Mouse (Mus musculus) heart, postnatal 0 days (tissue): ENCODE results near the gene Jpt1. TPM values are rescaled to one million over a fixed set of nuclear protein-coding genes. Genes with fewer than 3 reads are reported as not detected.
A peak's percentile ranks its signal among the peaks of the same experiment; 100 is the strongest.
"Not testable (repeated sequence)": the region's sequence is repeated elsewhere in the genome, so short reads cannot be mapped to it uniquely, and the experiment has no call there.

Experiments used
- ATAC-seq: fragments of 200-750 bp; cut with Nextera tagmentation; 2 replicates; pipeline ENCODE4 v1.8.0; 2017; ENCODE audit warnings: low read depth, moderate number of reproducible peaks, moderate library complexity; ENCODE audit not compliant: insufficient read depth
- DNase-seq: peaks from one replicate; pipeline ENCODE4 v3.0.0-alpha.2; 2016; ENCODE audit warnings: low spot score
- H3K27ac ChIP-seq: fragments of 300-500 bp; sonication (generic); 2 replicates; pipeline ENCODE4 v1.5.1; 2014; ENCODE audit warnings: low read depth, mild to moderate bottlenecking
- H3K27me3 ChIP-seq: fragments of 300-500 bp; sonication (generic); 2 replicates; pipeline ENCODE4 v1.6.1; 2014; ENCODE audit warnings: low read length, mixed read lengths; ENCODE audit not compliant: control insufficient read depth, insufficient read depth
- H3K36me3 ChIP-seq: fragments of 300-500 bp; sonication (generic); replicated peaks from 2 replicates; pipeline ENCODE4 v1.6.1; 2014; ENCODE audit warnings: low read length, mixed read lengths; ENCODE audit not compliant: control insufficient read depth, insufficient read depth
- H3K4me1 ChIP-seq: fragments of 300-500 bp; sonication (generic); 2 replicates; pipeline ENCODE4 v1.6.1; 2014; ENCODE audit warnings: antibody characterized with exemption; ENCODE audit not compliant: control insufficient read depth, insufficient read depth
- H3K4me2 ChIP-seq: fragments of 300-500 bp; sonication (generic); 2 replicates; pipeline ENCODE4 v1.6.1; 2014; ENCODE audit warnings: low read depth, mild to moderate bottlenecking, low read length, moderate library complexity
- H3K4me3 ChIP-seq: fragments of 300-500 bp; sonication (generic); 2 replicates; pipeline ENCODE4 v1.5.1; 2014; ENCODE audit warnings: low read depth, low read length
- H3K9ac ChIP-seq: fragments of 300-500 bp; sonication (generic); replicated peaks from 2 replicates; pipeline ENCODE4 v1.6.1; 2014; ENCODE audit warnings: low read depth, low read length, mixed read lengths
- H3K9me3 ChIP-seq: fragments of 300-500 bp; sonication (generic); replicated peaks from 2 replicates; pipeline ENCODE4 v1.6.1; 2016; ENCODE audit warnings: low read length; ENCODE audit not compliant: control insufficient read depth
- CTCF ChIP-seq: IDR thresholded peaks from 2 replicates; pipeline ENCODE4 v1.5.1; 2016; ENCODE audit warnings: antibody characterized with exemption, control low read depth, low read depth
- EP300 ChIP-seq: IDR thresholded peaks from 2 replicates; pipeline ENCODE4 v1.6.1; 2016; ENCODE audit warnings: antibody characterized with exemption, low read depth
- WGBS: fragments of 180-500 bp; shearing (Covaris S2); extraction: QIAGEN DNeasy Blood & Tissue Kit; methylation state at CpG from one replicate; pipeline ENCODE4 v1.1.7; 2014; 5-methylcytosine and 5-hydroxymethylcytosine counted together
- polyA plus RNA-seq: library from polyadenylated mRNA; unstranded; fragments of >200 nt; fragmentation: Nextera tagmentation; extraction: Ambion mirVana; gene quantifications from 2 replicates; pipeline ENCODE4 v1.2.1, GENCODE M21; 2015
- total RNA-seq: library from RNA; depleted of rRNA; stranded (reverse); fragments of >200 nt; gene quantifications from 2 replicates; pipeline ENCODE4 v1.2.3, GENCODE M21; 2014; ENCODE audit warnings: low replicate concordance

The Jpt1 gene
- total and polyA plus RNA-seq, 2 experiments from 2014 or later, result 433 to 503 TPM

DNA sequence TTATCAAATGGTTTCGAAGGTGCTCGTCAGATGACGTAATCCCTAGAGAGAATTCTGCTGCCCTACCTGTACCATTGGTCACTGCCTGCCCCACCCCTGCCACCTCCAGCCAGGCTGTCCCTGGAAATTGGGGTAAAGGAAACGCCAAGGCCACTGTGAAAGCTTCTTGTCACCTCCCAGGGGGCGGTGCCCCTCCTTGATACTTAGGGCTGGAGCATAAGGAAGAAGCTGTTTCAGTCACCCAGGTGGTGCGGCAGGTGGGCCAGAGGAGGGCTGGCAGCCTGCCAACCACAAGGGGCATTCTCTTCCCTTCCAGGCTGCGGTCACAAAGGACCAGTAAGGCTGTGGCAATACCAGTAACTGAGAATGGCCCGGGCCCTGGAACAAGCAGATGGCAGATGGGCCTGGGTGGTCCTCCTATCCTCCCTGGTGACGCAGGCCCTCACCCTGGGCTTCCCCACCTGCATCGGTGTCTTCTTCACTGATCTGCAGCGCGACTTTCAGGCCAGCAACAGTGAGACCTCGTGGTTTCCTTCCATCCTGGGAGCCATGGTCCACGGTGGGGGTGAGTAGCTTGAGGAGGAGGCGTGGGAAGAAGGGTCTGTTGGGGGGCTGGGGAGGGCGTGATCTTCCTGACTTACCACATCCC, 51.8 kb downstream of the Jpt1 start, which contains the start of gene Slc16a5:
Gene Slc16a5, plus strand, starts transcription at position 232 of the 649 bp plus-strand sequence.
- TF ChIP-seq EP300, result no peak
- no peak for TF ChIP-seq CTCF
- no peaks in the 10 kb centered on the region for H3K27me3 ChIP-seq
- ATAC-seq (no peak), DNase-seq (no peak)
- H3K9ac ChIP-seq, result no peak within 1 kb of the TSS
- no peaks in the 10 kb centered on the region for H3K36me3 ChIP-seq
- no peaks in the 10 kb centered on the region for H3K9me3 ChIP-seq
- WGBS, result 82% methylated on average over 16 of the region's 16 CpGs
- peak within 1 kb of the TSS; percentile 25; the same call in 1 of the 2 replicates for H3K4me2 ChIP-seq
- H3K4me3 ChIP-seq, result peak within 1 kb of the TSS; percentile 23; the same call in 1 of the 2 replicates
- peaks cover 4% of the 10 kb centered on the region; the same call in 1 of the 2 replicates for H3K4me1 ChIP-seq
- H3K27ac ChIP-seq, result peak within 1 kb of the TSS; percentile 18; the same call in 1 of the 2 replicates

DNA sequence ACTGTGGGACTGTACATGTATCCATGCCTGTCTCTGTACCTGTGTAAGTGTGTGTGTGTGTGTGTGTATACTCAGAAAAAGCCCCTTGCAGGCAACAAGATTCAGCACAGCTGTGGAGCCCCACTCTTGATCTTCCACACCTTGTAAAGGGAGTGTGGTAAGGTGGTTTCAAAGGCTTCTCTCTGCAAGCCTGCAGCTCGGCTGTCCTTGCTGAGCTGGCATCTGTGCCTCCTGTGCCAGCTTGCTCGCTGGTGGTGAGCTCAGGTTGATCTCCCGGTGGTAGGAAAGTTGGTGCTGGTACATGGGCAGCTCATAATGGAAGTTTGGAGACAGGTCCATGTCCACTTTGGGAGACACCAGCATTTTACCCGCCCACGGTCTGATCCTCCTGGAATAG, 52.3 kb downstream of the Jpt1 start:
- DNase-seq (no peak), ATAC-seq (no peak)
- 70% methylated on average over 5 of the region's 5 CpGs for WGBS
- peak overlapping the region; percentile 25; the same call in 1 of the 2 replicates for H3K4me2 ChIP-seq
- H3K9ac ChIP-seq, result no peak overlapping the region
- H3K36me3 ChIP-seq, result no peaks in the 10 kb centered on the region
- peaks cover 5% of the 10 kb centered on the region; the same call in 1 of the 2 replicates for H3K4me1 ChIP-seq
- TF ChIP-seq CTCF (no peak), EP300 (no peak)
- no peak overlapping the region for H3K27ac ChIP-seq
- no peaks in the 10 kb centered on the region for H3K27me3 ChIP-seq
- H3K9me3 ChIP-seq, result no peaks in the 10 kb centered on the region
- no peak overlapping the region; the same call in 1 of the 2 replicates for H3K4me3 ChIP-seq

GRCm38 (mm10) chr11:115460976-115461375, 53.2 kb downstream of the Jpt1 start:
- H3K36me3 ChIP-seq, result no peaks in the 10 kb centered on the region
- 31% methylated on average over 8 of the region's 8 CpGs for WGBS
- no peaks in the 10 kb centered on the region for H3K27me3 ChIP-seq
- no peak for ATAC-seq
- H3K4me1 ChIP-seq, result peaks cover 5% of the 10 kb centered on the region; the same call in 1 of the 2 replicates
- H3K4me2 ChIP-seq, result no peak overlapping the region
- H3K4me3 ChIP-seq, result no peak overlapping the region
- no peak for TF ChIP-seq CTCF
- TF ChIP-seq EP300, result no peak
- no peaks in the 10 kb centered on the region for H3K9me3 ChIP-seq
- DNase-seq, result no peak
- H3K27ac ChIP-seq, result no peak overlapping the region
- no peak overlapping the region for H3K9ac ChIP-seq

- TF ChIP-seq CTCF (no peak), EP300 (no peak)
- no peak overlapping the region for H3K4me3 ChIP-seq
- 22% methylated on average over 6 of the region's 6 CpGs for WGBS
- H3K27ac ChIP-seq, result no peak overlapping the region
- H3K9ac ChIP-seq, result no peak overlapping the region
- DNase-seq (no peak), ATAC-seq (no peak)
- H3K4me2 ChIP-seq, result no peak overlapping the region
- H3K27me3 ChIP-seq, result no peaks in the 10 kb centered on the region
- H3K9me3 ChIP-seq, result no peaks in the 10 kb centered on the region
- no peaks in the 10 kb centered on the region for H3K36me3 ChIP-seq
- H3K4me1 ChIP-seq, result peaks cover 5% of the 10 kb centered on the region; the same call in 1 of the 2 replicates
Measured at GRCm38 (mm10) chr11:115457405-115457804, 56.8 kb downstream of the Jpt1 start.

- TF ChIP-seq EP300 (no peak), CTCF (no peak)
- WGBS, result 79% methylated on average over 5 of the region's 5 CpGs
- Histone ChIP-seq H3K4me2 (no peak overlapping the region), H3K4me1 (peaks cover 5% of the 10 kb centered on the region; the same call in 1 of the 2 replicates), H3K9ac (no peak overlapping the region), H3K9me3 (no peaks in the 10 kb centered on the region), H3K27ac (no peak overlapping the region), H3K4me3 (no peak overlapping the region), H3K36me3 (no peaks in the 10 kb centered on the region), H3K27me3 (no peaks in the 10 kb centered on the region)
- ATAC-seq, result no peak
- no peak for DNase-seq
Measured at GRCm38 (mm10) chr11:115456182-115456581, 58.0 kb downstream of the Jpt1 start.

- peaks cover 5% of the 10 kb centered on the region; the same call in 1 of the 2 replicates for H3K4me1 ChIP-seq
- H3K9me3 ChIP-seq, result no peaks in the 10 kb centered on the region
- DNase-seq (no peak), ATAC-seq (no peak)
- no peak overlapping the region for H3K27ac ChIP-seq
- H3K36me3 ChIP-seq, result no peaks in the 10 kb centered on the region
- H3K4me3 ChIP-seq, result no peak overlapping the region
- WGBS, result 87% methylated on average over 15 of the region's 15 CpGs
- H3K4me2 ChIP-seq, result no peak overlapping the region
- no peak overlapping the region for H3K9ac ChIP-seq
- TF ChIP-seq EP300 (no peak), CTCF (no peak)
- H3K27me3 ChIP-seq, result no peaks in the 10 kb centered on the region
Measured at GRCm38 (mm10) chr11:115455619-115456018, 58.6 kb downstream of the Jpt1 start.

DNA sequence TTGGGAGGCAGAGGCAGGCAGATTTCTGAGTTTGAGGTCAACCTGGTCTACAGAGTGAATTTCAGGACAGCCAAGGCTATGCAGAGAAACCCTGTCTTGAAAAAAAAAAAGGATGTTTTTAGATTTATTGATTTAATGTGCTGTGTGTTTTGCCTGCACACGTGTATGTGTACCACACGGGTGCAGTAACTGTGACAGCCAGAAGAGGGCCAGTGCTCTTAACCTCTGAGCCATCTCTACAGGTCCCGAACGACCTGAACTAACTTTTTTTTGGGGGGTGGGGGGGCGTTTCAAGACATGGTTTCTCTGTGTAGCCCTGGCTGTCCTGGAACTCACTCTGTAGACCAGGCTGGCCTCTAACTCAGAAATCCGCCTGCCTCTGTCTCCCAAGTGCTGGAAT, 59.4 kb downstream of the Jpt1 start:
- H3K9me3 ChIP-seq, ATAC-seq, DNase-seq, H3K27me3 ChIP-seq, H3K4me1 ChIP-seq, H3K27ac ChIP-seq, H3K9ac ChIP-seq, H3K4me3 ChIP-seq, H3K36me3 ChIP-seq, H3K4me2 ChIP-seq: not testable (repeated sequence)
- 83% methylated on average over 6 of the region's 6 CpGs for WGBS
